Comparison of ENCODE assay signal across 12 mouse cellular contexts in genomic region chr19:6063081-6063480, GRCm38 (mm10). TPM values are rescaled to one million over a fixed set of nuclear protein-coding genes. Genes with fewer than 3 reads are reported as not detected.
DNase-seq lines count a peak whose midpoint lies in the region; ATAC-seq and TF ChIP-seq lines count a peak whose summit lies in the region.
"Had no signal": no experiment of that assay in that cellular context is flagged by ENCODE, and none has a peak within 500 bp of the region (broad histone marks: within the 10 kb centered on the region; RNA-seq: fewer than 3 reads in every experiment).

No protein-coding gene starts in this region.

- peaks cover 65% of the 10 kb centered on the region for H3K4me1 ChIP-seq in erythroblast, embryonic 14.5 days (ENCODE audit: control insufficient read depth)
- peaks cover 30% of the 10 kb centered on the region for H3K4me1 ChIP-seq in liver, adult 2 months (ENCODE audit: control insufficient read depth, insufficient read depth, low read length)
- peaks cover 65% of the 10 kb centered on the region for H3K4me1 ChIP-seq in hindbrain, embryonic 15.5 days (replicated peaks)
- H3K4me1 ChIP-seq in liver, embryonic 15.5 days (replicated peaks), result peaks cover 77% of the 10 kb centered on the region

- no peaks in the 10 kb centered on the region for H3K9me3 ChIP-seq in erythroblast, embryonic 14.5 days (ENCODE audit: control insufficient read depth, low read length)
- no peaks in the 10 kb centered on the region for H3K9me3 ChIP-seq in hindbrain, embryonic 15.5 days
- H3K9me3 ChIP-seq in liver, embryonic 15.5 days (replicated peaks), result no peaks in the 10 kb centered on the region

- peak overlapping the region; percentile 3; the same call in 1 of the 2 replicates for H3K9ac ChIP-seq in liver, adult 2 months (ENCODE audit: low read depth, low read length)
- no peak overlapping the region for H3K9ac ChIP-seq in hindbrain, embryonic 15.5 days
- H3K9ac ChIP-seq in liver, embryonic 15.5 days, result peak overlapping the region; percentile 91

- H3K36me3 ChIP-seq in erythroblast, embryonic 14.5 days (ENCODE audit: control insufficient read depth), result peaks cover 34% of the 10 kb centered on the region
- H3K36me3 ChIP-seq in liver, adult 2 months (ENCODE audit: control insufficient read depth, insufficient read depth, low read length), result peaks cover 2% of the 10 kb centered on the region; the same call in 1 of the 2 replicates
- peaks cover 4% of the 10 kb centered on the region; the same call in 1 of the 2 replicates for H3K36me3 ChIP-seq in hindbrain, embryonic 15.5 days
- H3K36me3 ChIP-seq in liver, embryonic 15.5 days (replicated peaks), result peaks cover 21% of the 10 kb centered on the region

- TF ChIP-seq CTCF in liver, adult 2 months (IDR thresholded peaks at IDR 0.05; ENCODE audit: low read depth, low read length), result no peak

- TF ChIP-seq POLR2A in liver, adult 2 months (IDR thresholded peaks at IDR 0.05; ENCODE audit: extremely low read depth, insufficient read depth, low read length), result no peak

- no peak for ATAC-seq in erythroblast, adult 5-6 weeks (replicated peaks; ENCODE audit: low FRiP score, poor library complexity, severe bottlenecking)
- no peak for ATAC-seq in hindbrain, embryonic 15.5 days (ENCODE audit: low FRiP score, low read depth)
- ATAC-seq in liver, embryonic 15.5 days (ENCODE audit: insufficient read depth), result no peak
- ATAC-seq in megakaryocyte-erythroid progenitor cell, adult 5-6 weeks (replicated peaks; ENCODE audit: low FRiP score, low TSS enrichment, poor library complexity, severe bottlenecking), result no peak
- ATAC-seq: inflammation-experienced regulatory T-cells, adult 6 months had no signal

- DNase-seq in liver, adult 2 months (ENCODE audit: extremely low read depth, low read depth, low spot score), result no peak
- no peak for DNase-seq in liver
- DNase-seq in cerebellum, postnatal 4 days (ENCODE audit: low spot score in 2 of 2), result no peak
- DNase-seq: adrenal gland, adult 2 months; cerebellum, adult 18-20 months; lung, postnatal 4 days had no signal

- 0 out of 2 replicates have a peak overlapping the region, but pooled peaks have one; percentile 77 for H3K27ac ChIP-seq in liver, adult 2 months (replicated peaks; ENCODE audit: insufficient read depth, low read depth, low read length)
- no peak overlapping the region for H3K27ac ChIP-seq in hindbrain, embryonic 15.5 days (replicated peaks)
- H3K27ac ChIP-seq in liver, embryonic 15.5 days (replicated peaks), result peak overlapping the region; percentile 98

- no peaks in the 10 kb centered on the region for H3K27me3 ChIP-seq in erythroblast, embryonic 14.5 days (ENCODE audit: control insufficient read depth)
- H3K27me3 ChIP-seq in liver, adult 2 months (ENCODE audit: control insufficient read depth, insufficient read depth, low read length), result no peaks in the 10 kb centered on the region
- no peaks in the 10 kb centered on the region for H3K27me3 ChIP-seq in hindbrain, embryonic 15.5 days
- H3K27me3 ChIP-seq in liver, embryonic 15.5 days, result no peaks in the 10 kb centered on the region

- H3K79me2 ChIP-seq in liver, adult 2 months (ENCODE audit: control insufficient read depth, insufficient read depth, low read length), result peaks cover 5% of the 10 kb centered on the region; the same call in 1 of the 2 replicates

- peak overlapping the region; percentile 70 for H3K4me3 ChIP-seq in erythroblast, embryonic 14.5 days (replicated peaks)
- no peak overlapping the region for H3K4me3 ChIP-seq in liver, adult 2 months (ENCODE audit: insufficient read depth, low read depth, low read length)
- H3K4me3 ChIP-seq in hindbrain, embryonic 15.5 days, result no peak overlapping the region
- peak overlapping the region; percentile 89; the same call in 1 of the 2 replicates for H3K4me3 ChIP-seq in liver, embryonic 15.5 days (replicated peaks)

- WGBS in liver, adult 2 months, result 86% methylated on average over 6 of the region's 6 CpGs
- 89% methylated on average over 6 of the region's 6 CpGs for WGBS in hindbrain, embryonic 15.5 days
- WGBS in liver, embryonic 15.5 days (ENCODE audit: insufficient replicate concordance), result 83% methylated on average over 6 of the region's 6 CpGs

- H3K4me2 ChIP-seq in hindbrain, embryonic 15.5 days, result peak overlapping the region; percentile 99; the same call in 1 of the 2 replicates
- peak overlapping the region; percentile 100 for H3K4me2 ChIP-seq in liver, embryonic 15.5 days

RNA-seq across cellular contexts. Expression of gene Znhit2, which starts 2.1 kb away (rescaled TPM):
- polyA plus RNA-seq in erythroblast, embryonic 14.5 days (2012), result 8.6 and 9.3 TPM in 2 replicates
- total RNA-seq in erythroblast, adult 5-6 weeks (2015; ENCODE audit: low replicate concordance), result 1.3 and 2.7 TPM in 2 replicates
- total RNA-seq in erythroblast, adult 5-6 weeks (2017; ENCODE audit: low replicate concordance), result 2.5 and 6.3 TPM in 2 replicates
- total RNA-seq in liver, adult 2 months (2014; rRNA removed), result 10.9 and 12.6 TPM in 2 replicates
- polyA plus RNA-seq in liver, adult 2 months (2012; rRNA removed), result 52.6 and 52.7 TPM in 2 replicates
- 33.0 and 34.8 TPM in 2 replicates for polyA plus RNA-seq in hindbrain, embryonic 15.5 days (2015; fragmentation: Nextera tagmentation; extraction: Ambion mirVana)
- polyA plus RNA-seq in liver, embryonic 15.5 days (2015; fragmentation: Nextera tagmentation; extraction: Ambion mirVana), result 19.1 and 19.5 TPM in 2 replicates
- total RNA-seq in megakaryocyte-erythroid progenitor cell, adult 5-6 weeks (2014; fragmentation: Nextera tagmentation), result 11.5 and 16.7 TPM in 2 replicates
- total RNA-seq in megakaryocyte-erythroid progenitor cell, adult 5-6 weeks (2017), result 10.7 and 11.2 TPM in 2 replicates

RNA-seq across cellular contexts. Expression of gene Tm7sf2, which starts 5.1 kb away (rescaled TPM):
- 0.31 and 1.4 TPM in 2 replicates for polyA plus RNA-seq in erythroblast, embryonic 14.5 days (2012)
- total RNA-seq in erythroblast, adult 5-6 weeks (2015; ENCODE audit: low replicate concordance), result 1.2 and 2.3 TPM in 2 replicates
- total RNA-seq in erythroblast, adult 5-6 weeks (2017; ENCODE audit: low replicate concordance), result 0.98 and 4.2 TPM in 2 replicates
- total RNA-seq in liver, adult 2 months (2014; rRNA removed), result 185 and 210 TPM in 2 replicates
- 433 and 503 TPM in 2 replicates for polyA plus RNA-seq in liver, adult 2 months (2012; rRNA removed)
- 58.6 and 60.1 TPM in 2 replicates for polyA plus RNA-seq in hindbrain, embryonic 15.5 days (2015; fragmentation: Nextera tagmentation; extraction: Ambion mirVana)
- 49.1 and 50.2 TPM in 2 replicates for polyA plus RNA-seq in liver, embryonic 15.5 days (2015; fragmentation: Nextera tagmentation; extraction: Ambion mirVana)
- 13.7 and 14.7 TPM in 2 replicates for total RNA-seq in megakaryocyte-erythroid progenitor cell, adult 5-6 weeks (2014; fragmentation: Nextera tagmentation)
- total RNA-seq in megakaryocyte-erythroid progenitor cell, adult 5-6 weeks (2017), result 3.6 and 4.8 TPM in 2 replicates

RNA-seq across cellular contexts. Expression of gene Fau, which starts 5.4 kb away (rescaled TPM):
- polyA plus RNA-seq in erythroblast, embryonic 14.5 days (2012), result 521 and 530 TPM in 2 replicates
- total RNA-seq in erythroblast, adult 5-6 weeks (2015; ENCODE audit: low replicate concordance), result 503 and 517 TPM in 2 replicates
- total RNA-seq in erythroblast, adult 5-6 weeks (2017; ENCODE audit: low replicate concordance), result 317 and 511 TPM in 2 replicates
- total RNA-seq in liver, adult 2 months (2014; rRNA removed), result 455 and 560 TPM in 2 replicates
- 715 and 820 TPM in 2 replicates for polyA plus RNA-seq in liver, adult 2 months (2012; rRNA removed)
- 503 and 507 TPM in 2 replicates for polyA plus RNA-seq in hindbrain, embryonic 15.5 days (2015; fragmentation: Nextera tagmentation; extraction: Ambion mirVana)
- 401 and 446 TPM in 2 replicates for polyA plus RNA-seq in liver, embryonic 15.5 days (2015; fragmentation: Nextera tagmentation; extraction: Ambion mirVana)
- 2,866 and 2,996 TPM in 2 replicates for total RNA-seq in megakaryocyte-erythroid progenitor cell, adult 5-6 weeks (2014; fragmentation: Nextera tagmentation)
- total RNA-seq in megakaryocyte-erythroid progenitor cell, adult 5-6 weeks (2017), result 1,307 and 1,586 TPM in 2 replicates

RNA-seq across cellular contexts. Expression of gene Mrpl49, which starts 5.5 kb away (rescaled TPM):
- polyA plus RNA-seq in erythroblast, embryonic 14.5 days (2012), result 4.9 and 6.3 TPM in 2 replicates
- total RNA-seq in erythroblast, adult 5-6 weeks (2015; ENCODE audit: low replicate concordance), result 10.0 and 15.3 TPM in 2 replicates
- total RNA-seq in erythroblast, adult 5-6 weeks (2017; ENCODE audit: low replicate concordance), result 8.1 and 10.2 TPM in 2 replicates
- total RNA-seq in liver, adult 2 months (2014; rRNA removed), result 27.1 and 27.2 TPM in 2 replicates
- polyA plus RNA-seq in liver, adult 2 months (2012; rRNA removed), result 13.6 and 16.8 TPM in 2 replicates
- 62.3 and 64.4 TPM in 2 replicates for polyA plus RNA-seq in hindbrain, embryonic 15.5 days (2015; fragmentation: Nextera tagmentation; extraction: Ambion mirVana)
- polyA plus RNA-seq in liver, embryonic 15.5 days (2015; fragmentation: Nextera tagmentation; extraction: Ambion mirVana), result 39.5 and 41.8 TPM in 2 replicates
- total RNA-seq in megakaryocyte-erythroid progenitor cell, adult 5-6 weeks (2014; fragmentation: Nextera tagmentation), result 54.4 and 64.1 TPM in 2 replicates
- total RNA-seq in megakaryocyte-erythroid progenitor cell, adult 5-6 weeks (2017), result 33.6 and 41.0 TPM in 2 replicates

RNA-seq across cellular contexts. Expression of gene Vps51, which starts 13.9 kb away (rescaled TPM):
- 3.9 and 4.9 TPM in 2 replicates for polyA plus RNA-seq in erythroblast, embryonic 14.5 days (2012)
- 16.3 and 21.3 TPM in 2 replicates for total RNA-seq in erythroblast, adult 5-6 weeks (2015; ENCODE audit: low replicate concordance)
- total RNA-seq in erythroblast, adult 5-6 weeks (2017; ENCODE audit: low replicate concordance), result 12.3 and 13.4 TPM in 2 replicates
- 16.0 and 19.8 TPM in 2 replicates for total RNA-seq in liver, adult 2 months (2014; rRNA removed)
- 30.4 and 36.3 TPM in 2 replicates for polyA plus RNA-seq in liver, adult 2 months (2012; rRNA removed)
- 84.8 and 94.0 TPM in 2 replicates for polyA plus RNA-seq in hindbrain, embryonic 15.5 days (2015; fragmentation: Nextera tagmentation; extraction: Ambion mirVana)
- polyA plus RNA-seq in liver, embryonic 15.5 days (2015; fragmentation: Nextera tagmentation; extraction: Ambion mirVana), result 27.3 and 30.8 TPM in 2 replicates
- total RNA-seq in megakaryocyte-erythroid progenitor cell, adult 5-6 weeks (2014; fragmentation: Nextera tagmentation), result 45.2 and 61.4 TPM in 2 replicates
- total RNA-seq in megakaryocyte-erythroid progenitor cell, adult 5-6 weeks (2017), result 33.9 and 40.6 TPM in 2 replicates

Comparison
In these comparisons a context has a peak if more than half of its experiments do, and no peak if none do; other contexts are left out.
1. H3K4me3 ChIP-seq: peak in erythroblast, embryonic 14.5 days (single experiment) and liver, embryonic 15.5 days (single experiment); none in liver, adult 2 months (single experiment) and hindbrain, embryonic 15.5 days (single experiment).
2. RNA of gene Tm7sf2, which starts 5.1 kb away (polyA plus RNA-seq): 433 to 503 TPM in liver, adult 2 months, 58.6 to 60.1 TPM in hindbrain, embryonic 15.5 days and 49.1 to 50.2 TPM in liver, embryonic 15.5 days; 0.31 to 1.4 TPM in erythroblast, embryonic 14.5 days; every median in the first group is over 10 times any median in the second.